Mouse (Mus musculus): ENCODE measurements around the gene Ap2s1.

DNA sequence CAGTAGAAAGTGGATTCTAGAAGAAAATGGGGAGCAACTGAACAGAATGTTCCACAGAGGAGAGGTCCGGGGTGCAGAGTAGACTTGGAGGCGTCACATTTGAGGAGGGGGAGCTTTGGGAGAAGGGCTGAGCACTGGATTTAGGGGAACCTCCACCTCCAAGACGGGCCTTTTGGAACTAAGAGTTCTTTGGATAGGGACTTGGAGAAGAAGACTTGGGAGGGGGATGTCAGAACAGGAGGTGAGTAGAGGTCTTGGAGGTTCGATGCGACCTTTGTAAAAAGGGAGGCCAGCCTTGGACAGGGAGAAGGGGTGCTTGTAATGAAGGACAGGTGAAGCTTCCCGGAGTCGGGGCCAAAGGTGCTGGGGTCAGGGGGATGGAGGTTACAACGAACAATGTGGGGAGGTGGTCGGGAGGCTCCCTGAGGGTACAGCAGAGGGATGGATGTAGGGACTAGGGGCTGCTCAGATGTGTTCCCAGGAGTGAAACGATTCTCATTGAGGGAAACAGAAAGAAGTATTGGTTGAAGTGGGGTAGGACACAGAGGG lies 920 bp downstream of the Ap2s1 start:
- TF ChIP-seq CTCF (conservative IDR thresholded peaks at IDR 0.05; ENCODE audit: low read length) (no peak), NANOG (IDR thresholded peaks at IDR 0.05; ENCODE audit: borderline replicate concordance, low read length) (no peak)
